Mouse (Mus musculus): ENCODE data around the gene Bloc1s4. TPM values are rescaled to one million over a fixed set of nuclear protein-coding genes. Genes with fewer than 3 reads are reported as not detected.

Gene Bloc1s4
- polyA plus RNA-seq, 1 experiment, result 14.4 TPM

GRCm38 (mm10) chr5:36777186-36777585 is 28.7 kb upstream of the Bloc1s4 start:
- Histone ChIP-seq H3K27ac (ENCODE audit: control insufficient read depth, insufficient read depth, low read depth, low read length, poor library complexity) (no peak overlapping the region), H3K4me3 (replicated peaks; ENCODE audit: control insufficient read depth, low read depth, low read length) (no peak overlapping the region), H3K4me1 (ENCODE audit: control insufficient read depth, insufficient read depth, low read length) (peaks cover 1% of the 10 kb centered on the region; the same call in 1 of the 2 replicates)
- TF ChIP-seq CTCF (IDR thresholded peaks at IDR 0.05; ENCODE audit: control insufficient read depth, insufficient read depth, low read length) (no peak), POLR2A (IDR thresholded peaks at IDR 0.05; ENCODE audit: borderline replicate concordance, control insufficient read depth, low read depth, low read length) (no peak)
- 22% methylated on average over 2 of the region's 2 CpGs for WGBS

GRCm38 (mm10) chr5:36776021-36776575 is 27.6 kb upstream of the Bloc1s4 start:
- TF ChIP-seq CTCF (IDR thresholded peaks at IDR 0.05; ENCODE audit: control insufficient read depth, insufficient read depth, low read length) (no peak), POLR2A (IDR thresholded peaks at IDR 0.05; ENCODE audit: borderline replicate concordance, control insufficient read depth, low read depth, low read length) (no peak)
- Histone ChIP-seq H3K4me1 (ENCODE audit: control insufficient read depth, insufficient read depth, low read length) (peaks cover 1% of the 10 kb centered on the region; the same call in 1 of the 2 replicates), H3K27ac (ENCODE audit: control insufficient read depth, insufficient read depth, low read depth, low read length, poor library complexity) (no peak overlapping the region), H3K4me3 (replicated peaks; ENCODE audit: control insufficient read depth, low read depth, low read length) (no peak overlapping the region)
- 75% methylated on average over 9 of the region's 9 CpGs for WGBS

GRCm38 (mm10) chr5:36775317-36775716 is 26.9 kb upstream of the Bloc1s4 start:
- Histone ChIP-seq H3K4me1 (ENCODE audit: control insufficient read depth, insufficient read depth, low read length) (peaks cover 1% of the 10 kb centered on the region; the same call in 1 of the 2 replicates), H3K4me3 (replicated peaks; ENCODE audit: control insufficient read depth, low read depth, low read length) (no peak overlapping the region), H3K27ac (ENCODE audit: control insufficient read depth, insufficient read depth, low read depth, low read length, poor library complexity) (no peak overlapping the region)
- TF ChIP-seq POLR2A (IDR thresholded peaks at IDR 0.05; ENCODE audit: borderline replicate concordance, control insufficient read depth, low read depth, low read length), result no peak
- no peak for TF ChIP-seq CTCF (IDR thresholded peaks at IDR 0.05; ENCODE audit: control insufficient read depth, insufficient read depth, low read length)
- 86% methylated on average over 2 of the region's 2 CpGs for WGBS

GRCm38 (mm10) chr5:36772586-36772985 is 24.1 kb upstream of the Bloc1s4 start:
- 76% methylated on average over 5 of the region's 5 CpGs for WGBS
- no peak for TF ChIP-seq CTCF (IDR thresholded peaks at IDR 0.05; ENCODE audit: control insufficient read depth, insufficient read depth, low read length)
- TF ChIP-seq POLR2A (IDR thresholded peaks at IDR 0.05; ENCODE audit: borderline replicate concordance, control insufficient read depth, low read depth, low read length), result no peak
- Histone ChIP-seq H3K27ac (ENCODE audit: control insufficient read depth, insufficient read depth, low read depth, low read length, poor library complexity) (no peak overlapping the region), H3K4me1 (ENCODE audit: control insufficient read depth, insufficient read depth, low read length) (no peaks in the 10 kb centered on the region; the same call in 1 of the 2 replicates), H3K4me3 (replicated peaks; ENCODE audit: control insufficient read depth, low read depth, low read length) (no peak overlapping the region)

GRCm38 (mm10) chr5:36769603-36770002 is 21.2 kb upstream of the Bloc1s4 start:
- Histone ChIP-seq H3K4me3 (replicated peaks; ENCODE audit: control insufficient read depth, low read depth, low read length) (no peak overlapping the region), H3K27ac (ENCODE audit: control insufficient read depth, insufficient read depth, low read depth, low read length, poor library complexity) (no peak overlapping the region), H3K4me1 (ENCODE audit: control insufficient read depth, insufficient read depth, low read length) (peaks cover 1% of the 10 kb centered on the region; the same call in 1 of the 2 replicates)
- WGBS, result 32% methylated on average over 3 of the region's 3 CpGs
- no peak for TF ChIP-seq POLR2A (IDR thresholded peaks at IDR 0.05; ENCODE audit: borderline replicate concordance, control insufficient read depth, low read depth, low read length)

GRCm38 (mm10) chr5:36766958-36767703 is 18.7 kb upstream of the Bloc1s4 start:
- no peak overlapping the region for H3K4me3 ChIP-seq (replicated peaks; ENCODE audit: control insufficient read depth, low read depth, low read length)
- H3K4me1 ChIP-seq (ENCODE audit: control insufficient read depth, insufficient read depth, low read length), result peaks cover 1% of the 10 kb centered on the region; the same call in 1 of the 2 replicates
- H3K27ac ChIP-seq (ENCODE audit: control insufficient read depth, insufficient read depth, low read depth, low read length, poor library complexity), result no peak overlapping the region
- WGBS, result 20% methylated on average over 10 of the region's 10 CpGs
- no peak for TF ChIP-seq POLR2A (IDR thresholded peaks at IDR 0.05; ENCODE audit: borderline replicate concordance, control insufficient read depth, low read depth, low read length)
- no peak for TF ChIP-seq CTCF (IDR thresholded peaks at IDR 0.05; ENCODE audit: control insufficient read depth, insufficient read depth, low read length)

GRCm38 (mm10) chr5:36759848-36760247 is 11.4 kb upstream of the Bloc1s4 start:
- TF ChIP-seq POLR2A (IDR thresholded peaks at IDR 0.05; ENCODE audit: borderline replicate concordance, control insufficient read depth, low read depth, low read length), result no peak
- TF ChIP-seq CTCF (IDR thresholded peaks at IDR 0.05; ENCODE audit: control insufficient read depth, insufficient read depth, low read length), result no peak
- Histone ChIP-seq H3K27ac (ENCODE audit: control insufficient read depth, insufficient read depth, low read depth, low read length, poor library complexity) (no peak overlapping the region), H3K4me3 (replicated peaks; ENCODE audit: control insufficient read depth, low read depth, low read length) (no peak overlapping the region), H3K4me1 (ENCODE audit: control insufficient read depth, insufficient read depth, low read length) (no peaks in the 10 kb centered on the region)
- 73% methylated on average over 4 of the region's 4 CpGs for WGBS

GRCm38 (mm10) chr5:36757033-36757432 is 8.6 kb upstream of the Bloc1s4 start:
- 66% methylated on average over 5 of the region's 5 CpGs for WGBS
- H3K27ac ChIP-seq (ENCODE audit: control insufficient read depth, insufficient read depth, low read depth, low read length, poor library complexity), result no peak overlapping the region
- TF ChIP-seq POLR2A (IDR thresholded peaks at IDR 0.05; ENCODE audit: borderline replicate concordance, control insufficient read depth, low read depth, low read length) (no peak), CTCF (IDR thresholded peaks at IDR 0.05; ENCODE audit: control insufficient read depth, insufficient read depth, low read length) (peak; percentile 67)
- no peaks in the 10 kb centered on the region for H3K4me1 ChIP-seq (ENCODE audit: control insufficient read depth, insufficient read depth, low read length)
- no peak overlapping the region for H3K4me3 ChIP-seq (replicated peaks; ENCODE audit: control insufficient read depth, low read depth, low read length)

All from bone marrow, adult 2 months (tissue).